Mouse (Mus musculus) megakaryocyte, embryonic 14.5 days (primary cell): ENCODE measurements at regions not wholly inside any gene's neighbourhood (a gene's known extent, or its start where the extent isn't known, plus 50 kb on each side); places are given as distances from the start of the nearest gene placed in this dataset.

Experiments used
- FLI1 ChIP-seq: IDR thresholded peaks from 2 replicates; pipeline ENCODE4 v1.6.1; 2012; ENCODE audit warnings: low read length, inconsistent platforms, mixed read lengths
- GATA1 ChIP-seq: IDR thresholded peaks from 3 replicates; pipeline ENCODE4 v1.6.1; 2012; ENCODE audit warnings: mixed read lengths, low read length, inconsistent platforms, borderline replicate concordance

GRCm38 (mm10) chr9:89833596-89833995 is 76.1 kb upstream of the Rasgrf1 start:
- TF ChIP-seq GATA1 (no peak), FLI1 (no peak)
